Mouse (Mus musculus): ENCODE results near the gene Stk16. TPM values are rescaled to one million over a fixed set of nuclear protein-coding genes. Genes with fewer than 3 reads are reported as not detected.
A peak's percentile ranks its signal among the peaks of the same experiment; 100 is the strongest.

The Stk16 gene
- polyA plus RNA-seq, 1 experiment from 2014 or later: 122 TPM

- 89% methylated on average over 12 of the region's 12 CpGs for WGBS
- no peaks in the 10 kb centered on the region for H3K27me3 ChIP-seq (ENCODE audit: control insufficient read depth, insufficient read depth, low read depth, low read length)
- H3K9ac ChIP-seq (ENCODE audit: low read length): no peak overlapping the region
- peaks cover 11% of the 10 kb centered on the region for H3K4me1 ChIP-seq (replicated peaks; ENCODE audit: control insufficient read depth, insufficient read depth, low read length)
- H3K4me3 ChIP-seq (ENCODE audit: low read length): no peak overlapping the region
- ATAC-seq (ENCODE audit: low read depth): peak; percentile 11; the same call in 1 of the 2 replicates
- no peak overlapping the region for H3K27ac ChIP-seq (ENCODE audit: low read length)
- no peak overlapping the region for H3K4me2 ChIP-seq (ENCODE audit: low read depth, low read length)
- peaks cover 3% of the 10 kb centered on the region; the same call in 1 of the 2 replicates for H3K36me3 ChIP-seq (ENCODE audit: control insufficient read depth, insufficient read depth, low read length)
- H3K9me3 ChIP-seq (ENCODE audit: control insufficient read depth, low read length): no peaks in the 10 kb centered on the region
These were observed 33.7 kb downstream of the Stk16 start for GRCm38 (mm10) chr1:75244175-75244826.

- 26% methylated on average over 4 of the region's 4 CpGs for WGBS
- H3K4me2 ChIP-seq (ENCODE audit: low read depth, low read length): no peak overlapping the region
- no peak overlapping the region for H3K4me3 ChIP-seq (ENCODE audit: low read length)
- no peak overlapping the region for H3K9ac ChIP-seq (ENCODE audit: low read length)
- peaks cover 11% of the 10 kb centered on the region for H3K4me1 ChIP-seq (replicated peaks; ENCODE audit: control insufficient read depth, insufficient read depth, low read length)
- H3K27ac ChIP-seq (ENCODE audit: low read length): no peak overlapping the region
- H3K36me3 ChIP-seq (ENCODE audit: control insufficient read depth, insufficient read depth, low read length): peaks cover 3% of the 10 kb centered on the region; the same call in 1 of the 2 replicates
- peak; percentile 72 for ATAC-seq (ENCODE audit: low read depth)
- no peaks in the 10 kb centered on the region for H3K27me3 ChIP-seq (ENCODE audit: control insufficient read depth, insufficient read depth, low read depth, low read length)
- H3K9me3 ChIP-seq (ENCODE audit: control insufficient read depth, low read length): no peaks in the 10 kb centered on the region
These were observed 34.2 kb downstream of the Stk16 start for GRCm38 (mm10) chr1:75244836-75245235.

GRCm38 (mm10) chr1:75247071-75247930 lies 36.7 kb downstream of the Stk16 start:
- no peak for ATAC-seq (ENCODE audit: low read depth)
- peak overlapping the region; percentile 8; the same call in 1 of the 2 replicates for H3K9ac ChIP-seq (ENCODE audit: low read length)
- peaks cover 13% of the 10 kb centered on the region for H3K4me1 ChIP-seq (replicated peaks; ENCODE audit: control insufficient read depth, insufficient read depth, low read length)
- peaks cover 3% of the 10 kb centered on the region; the same call in 1 of the 2 replicates for H3K36me3 ChIP-seq (ENCODE audit: control insufficient read depth, insufficient read depth, low read length)
- 76% methylated on average over 16 of the region's 16 CpGs for WGBS
- H3K9me3 ChIP-seq (ENCODE audit: control insufficient read depth, low read length): no peaks in the 10 kb centered on the region
- no peaks in the 10 kb centered on the region for H3K27me3 ChIP-seq (ENCODE audit: control insufficient read depth, insufficient read depth, low read depth, low read length)
- H3K4me2 ChIP-seq (ENCODE audit: low read depth, low read length): no peak overlapping the region
- no peak overlapping the region for H3K4me3 ChIP-seq (ENCODE audit: low read length)
- no peak overlapping the region for H3K27ac ChIP-seq (ENCODE audit: low read length)

DNA sequence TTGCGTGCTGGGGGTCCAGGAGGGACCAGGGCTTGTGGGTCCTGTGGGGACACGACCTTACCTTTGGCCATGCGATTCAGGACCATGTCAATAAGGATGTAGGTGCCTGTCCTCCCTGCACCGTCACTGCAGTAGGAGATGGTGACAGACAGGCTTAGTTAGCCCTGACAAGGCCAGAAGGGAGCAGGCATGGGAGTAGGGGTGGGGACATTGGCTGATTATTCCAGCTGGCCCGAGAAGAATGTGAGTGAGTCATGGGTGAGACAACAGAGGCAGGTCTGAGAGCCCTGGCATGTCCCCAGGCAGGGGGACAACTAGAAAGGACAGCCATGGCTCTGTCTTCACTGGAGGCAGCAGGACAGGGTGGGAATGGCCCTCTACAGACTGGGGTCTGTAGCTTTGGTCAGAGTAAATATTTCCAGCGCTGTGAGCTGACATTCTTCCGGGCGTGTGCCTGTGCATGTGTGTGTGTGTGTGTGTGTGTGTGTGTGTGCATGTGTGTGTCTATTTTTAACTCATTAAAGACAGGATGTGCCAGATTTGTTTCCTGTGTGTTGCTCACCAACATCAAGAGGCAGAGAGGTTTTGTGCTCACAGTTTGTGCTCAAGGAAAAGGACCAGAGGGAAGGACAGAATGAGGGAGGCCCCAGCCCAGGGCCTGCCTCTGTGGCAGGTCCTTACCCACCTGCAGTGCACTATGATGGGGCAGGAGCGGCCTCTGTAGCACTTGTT lies 37.6 kb downstream of the Stk16 start:
- Histone ChIP-seq H3K9me3 (ENCODE audit: control insufficient read depth, low read length) (no peaks in the 10 kb centered on the region), H3K4me2 (ENCODE audit: low read depth, low read length) (no peak overlapping the region), H3K9ac (ENCODE audit: low read length) (peak overlapping the region; percentile 40; the same call in 1 of the 2 replicates), H3K27ac (ENCODE audit: low read length) (peak overlapping the region; percentile 39), H3K36me3 (ENCODE audit: control insufficient read depth, insufficient read depth, low read length) (peaks cover 3% of the 10 kb centered on the region; the same call in 1 of the 2 replicates), H3K4me3 (ENCODE audit: low read length) (no peak overlapping the region), H3K27me3 (ENCODE audit: control insufficient read depth, insufficient read depth, low read depth, low read length) (no peaks in the 10 kb centered on the region), H3K4me1 (replicated peaks; ENCODE audit: control insufficient read depth, insufficient read depth, low read length) (peaks cover 13% of the 10 kb centered on the region)
- ATAC-seq (ENCODE audit: low read depth): peak; percentile 56
- 28% methylated on average over 9 of the region's 9 CpGs for WGBS

GRCm38 (mm10) chr1:75250498-75250897 lies 39.9 kb downstream of the Stk16 start:
- 54% methylated on average over 3 of the region's 3 CpGs for WGBS
- no peak overlapping the region for H3K4me3 ChIP-seq (ENCODE audit: low read length)
- H3K9me3 ChIP-seq (ENCODE audit: control insufficient read depth, low read length): no peaks in the 10 kb centered on the region
- peaks cover 13% of the 10 kb centered on the region for H3K4me1 ChIP-seq (replicated peaks; ENCODE audit: control insufficient read depth, insufficient read depth, low read length)
- no peaks in the 10 kb centered on the region for H3K27me3 ChIP-seq (ENCODE audit: control insufficient read depth, insufficient read depth, low read depth, low read length)
- ATAC-seq (ENCODE audit: low read depth): no peak
- H3K27ac ChIP-seq (ENCODE audit: low read length): no peak overlapping the region
- H3K36me3 ChIP-seq (ENCODE audit: control insufficient read depth, insufficient read depth, low read length): no peaks in the 10 kb centered on the region
- H3K9ac ChIP-seq (ENCODE audit: low read length): no peak overlapping the region
- H3K4me2 ChIP-seq (ENCODE audit: low read depth, low read length): no peak overlapping the region

- 3% methylated on average over 21 of the region's 22 CpGs for WGBS
- ATAC-seq (ENCODE audit: low read depth): peak; percentile 46
- H3K9ac ChIP-seq (ENCODE audit: low read length): peak overlapping the region; percentile 54
These were observed 40.7 kb downstream of the Stk16 start for GRCm38 (mm10) chr1:75251112-75251970.

DNA sequence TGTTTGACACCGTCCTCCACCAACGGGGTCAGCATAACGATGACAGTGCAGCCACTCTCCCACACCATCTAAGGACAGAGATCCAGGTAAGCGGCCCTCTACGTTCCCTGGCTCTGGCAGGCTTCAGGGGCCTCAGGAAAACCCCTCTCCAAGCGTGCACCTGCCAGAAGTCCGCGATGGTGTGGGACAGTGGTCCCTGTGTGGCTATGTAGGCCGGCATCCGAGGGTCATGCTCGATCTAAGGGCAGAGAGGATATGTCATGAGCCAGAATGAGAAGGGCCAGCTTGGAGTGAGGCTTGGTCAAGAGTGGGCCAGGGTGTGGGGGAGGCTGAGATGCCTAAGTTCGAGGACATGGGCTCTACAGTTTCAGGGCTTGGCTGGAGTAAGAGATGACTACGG lies 41.7 kb downstream of the Stk16 start:
- Histone ChIP-seq H3K4me2 (ENCODE audit: low read depth, low read length) (no peak overlapping the region), H3K36me3 (ENCODE audit: control insufficient read depth, insufficient read depth, low read length) (no peaks in the 10 kb centered on the region), H3K9me3 (ENCODE audit: control insufficient read depth, low read length) (no peaks in the 10 kb centered on the region), H3K27ac (ENCODE audit: low read length) (no peak overlapping the region), H3K27me3 (ENCODE audit: control insufficient read depth, insufficient read depth, low read depth, low read length) (no peaks in the 10 kb centered on the region), H3K4me1 (replicated peaks; ENCODE audit: control insufficient read depth, insufficient read depth, low read length) (peaks cover 13% of the 10 kb centered on the region), H3K4me3 (ENCODE audit: low read length) (no peak overlapping the region), H3K9ac (ENCODE audit: low read length) (no peak overlapping the region)
- WGBS: 57% methylated on average over 13 of the region's 13 CpGs
- ATAC-seq (ENCODE audit: low read depth): no peak

More at GRCm38 (mm10) chr1:75251112-75251970, 40.7 kb downstream of the Stk16 start:
- no peak overlapping the region for H3K27ac ChIP-seq (ENCODE audit: low read length)
- peak overlapping the region; percentile 35 for H3K4me3 ChIP-seq (ENCODE audit: low read length)
- no peaks in the 10 kb centered on the region for H3K27me3 ChIP-seq (ENCODE audit: control insufficient read depth, insufficient read depth, low read depth, low read length)
- no peaks in the 10 kb centered on the region for H3K36me3 ChIP-seq (ENCODE audit: control insufficient read depth, insufficient read depth, low read length)
- H3K4me1 ChIP-seq (replicated peaks; ENCODE audit: control insufficient read depth, insufficient read depth, low read length): peaks cover 13% of the 10 kb centered on the region
- H3K9me3 ChIP-seq (ENCODE audit: control insufficient read depth, low read length): no peaks in the 10 kb centered on the region
- peak overlapping the region; percentile 59 for H3K4me2 ChIP-seq (ENCODE audit: low read depth, low read length)

GRCm38 (mm10) chr1:75253029-75253428 lies 42.4 kb downstream of the Stk16 start:
- Histone ChIP-seq H3K9me3 (ENCODE audit: control insufficient read depth, low read length) (no peaks in the 10 kb centered on the region), H3K4me3 (ENCODE audit: low read length) (no peak overlapping the region), H3K9ac (ENCODE audit: low read length) (no peak overlapping the region), H3K27ac (ENCODE audit: low read length) (no peak overlapping the region), H3K4me2 (ENCODE audit: low read depth, low read length) (no peak overlapping the region), H3K36me3 (ENCODE audit: control insufficient read depth, insufficient read depth, low read length) (no peaks in the 10 kb centered on the region), H3K4me1 (replicated peaks; ENCODE audit: control insufficient read depth, insufficient read depth, low read length) (peaks cover 8% of the 10 kb centered on the region), H3K27me3 (ENCODE audit: control insufficient read depth, insufficient read depth, low read depth, low read length) (no peaks in the 10 kb centered on the region)
- no peak for ATAC-seq (ENCODE audit: low read depth)
- WGBS: 69% methylated on average over 16 of the region's 16 CpGs
